Mouse (Mus musculus) pancreas, adult 10 weeks (tissue): ENCODE data around the gene Toe1. TPM values are rescaled to one million over a fixed set of nuclear protein-coding genes. Genes with fewer than 3 reads are reported as not detected.

Experiments
- polyA plus RNA-seq: library from polyadenylated mRNA; stranded (reverse); fragments of 350-450 nt; fragmentation: Illumina TruSeq; extraction: RNeasy Lipid Tissue Mini Kit (QIAGEN cat#74804); gene quantifications from one replicate; pipeline ENCODE4 v1.2.3, GENCODE M21; 2015; ENCODE audit warnings: low read depth, low replicate concordance; ENCODE audit not compliant: insufficient read depth

The Toe1 gene
- 2.9 TPM for polyA plus RNA-seq

DNA sequence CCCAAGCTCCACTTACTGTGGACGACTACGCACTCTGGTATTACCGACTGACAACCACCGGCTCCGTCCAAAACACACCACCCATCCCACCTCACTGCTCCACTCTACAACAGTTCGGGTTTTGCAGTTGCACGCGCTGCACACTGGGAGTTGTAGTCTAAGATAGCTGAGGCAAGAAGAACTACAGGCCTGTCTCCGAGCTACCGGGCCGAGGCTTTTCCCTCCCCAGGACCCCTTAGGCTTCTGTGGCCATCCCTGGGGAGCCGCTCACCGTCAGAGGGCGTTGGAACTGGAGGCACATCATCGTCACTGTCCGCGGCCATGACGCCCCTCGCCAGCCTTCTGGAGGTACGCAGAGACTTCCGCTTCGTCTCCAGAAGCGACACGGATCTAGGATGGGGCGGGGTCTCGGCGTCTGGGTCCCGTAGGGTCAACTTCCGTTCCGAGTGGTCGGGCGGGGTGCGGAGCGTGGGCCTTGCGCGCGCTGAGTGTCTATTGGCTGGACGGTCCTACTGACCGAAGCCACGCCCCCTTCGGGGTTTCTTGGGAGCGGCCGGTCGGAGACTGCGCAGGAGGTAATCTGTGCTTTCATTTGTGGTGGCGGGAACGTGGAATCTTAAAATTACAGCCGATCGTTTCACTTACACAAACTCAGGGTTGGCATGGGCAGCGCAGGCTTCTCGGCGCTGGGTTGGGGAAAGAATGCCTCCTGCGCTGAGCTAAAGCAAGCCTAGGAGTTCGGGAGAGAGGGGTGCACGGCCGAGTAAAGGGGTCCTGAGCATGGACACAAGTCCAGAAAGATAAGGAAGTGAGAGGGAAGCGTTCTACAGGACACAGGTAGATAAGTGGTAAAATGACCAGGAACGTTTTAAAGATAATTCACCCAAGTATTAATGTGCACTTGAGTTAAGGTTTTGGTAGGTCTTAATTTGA is at the start of gene Toe1, which contains the start of gene Mutyh:
Toe1 (minus strand) TSS at position 444 of the 933 bp plus-strand sequence.
Mutyh (plus strand) TSS at position 527 of the 933 bp plus-strand sequence.

DNA sequence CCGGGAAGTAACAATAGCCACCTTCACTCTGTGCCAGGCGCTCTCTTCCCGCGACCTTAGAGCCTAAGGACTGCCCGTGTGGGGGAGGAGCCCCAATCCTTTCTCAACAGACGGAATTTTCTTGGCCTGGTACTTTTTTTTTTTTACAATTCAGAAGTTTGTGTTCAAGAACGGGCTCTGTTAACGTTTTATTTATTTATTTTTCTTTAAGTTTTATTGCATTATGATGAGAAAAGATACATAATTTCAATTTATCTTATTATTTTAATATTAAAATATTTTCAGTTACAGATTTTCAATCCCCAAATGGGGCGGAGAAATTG is 14.2 kb upstream of the Toe1 start, which contains the start of gene Hpdl:
Hpdl (minus strand) TSS at position 14 of the 323 bp plus-strand sequence.

Other genes with a start within 250 kb of the Toe1 start
- 20.0 TPM for gene Gpbp1l1, start 250.0 kb downstream of the Toe1 start, polyA plus RNA-seq
- 8.6 TPM for gene Ccdc17, start 211.0 kb downstream of the Toe1 start, polyA plus RNA-seq
- 8.2 TPM for gene Nasp, start 179.7 kb downstream of the Toe1 start, polyA plus RNA-seq
- 92.0 TPM for gene Akr1a1, start 156.0 kb downstream of the Toe1 start, polyA plus RNA-seq
- 56.7 TPM for gene Prdx1, start 122.1 kb downstream of the Toe1 start, polyA plus RNA-seq
- 3.9 TPM for gene Mmachc, start 99.2 kb downstream of the Toe1 start, polyA plus RNA-seq
- gene Ccdc163, start 99.1 kb downstream of the Toe1 start, polyA plus RNA-seq, result 16.9 TPM
- 1.3 TPM for gene Tesk2, start 86.7 kb downstream of the Toe1 start, polyA plus RNA-seq
- 1.1 TPM for gene Mutyh, start 83 bp upstream of the Toe1 start, polyA plus RNA-seq
- gene Hpdl, start 14.1 kb upstream of the Toe1 start, polyA plus RNA-seq, result not detected
- gene Zswim5, start 69.7 kb upstream of the Toe1 start, polyA plus RNA-seq, result 0.42 TPM
- gene Urod, start 186.8 kb upstream of the Toe1 start, polyA plus RNA-seq, result 26.0 TPM
- 7.8 TPM for gene Hectd3, start 187.7 kb upstream of the Toe1 start, polyA plus RNA-seq
- gene Eif2b3, start 211.8 kb upstream of the Toe1 start, polyA plus RNA-seq, result 4.9 TPM